Mouse (Mus musculus) ES-Bruce4 (cell line): ENCODE results near the gene Il31ra. TPM values are rescaled to one million over a fixed set of nuclear protein-coding genes. Genes with fewer than 3 reads are reported as not detected.

Experiments used
- H3K27ac ChIP-seq: 2 replicates; pipeline ENCODE4 v1.5.1; 2012; ENCODE audit warnings: low read length, inconsistent platforms; ENCODE audit not compliant: insufficient read depth
- H3K27me3 ChIP-seq: 2 replicates; pipeline ENCODE4 v1.6.1; 2012; ENCODE audit warnings: mild to moderate bottlenecking, low read length, inconsistent platforms; ENCODE audit not compliant: control insufficient read depth, poor library complexity, insufficient read depth, severe bottlenecking
- H3K36me3 ChIP-seq: 2 replicates; pipeline ENCODE4 v1.6.1; 2012; ENCODE audit warnings: inconsistent platforms, mild to moderate bottlenecking, low read length, moderate library complexity; ENCODE audit not compliant: control insufficient read depth, poor library complexity, insufficient read depth, severe bottlenecking
- H3K4me1 ChIP-seq: one replicate; pipeline ENCODE4 v1.8.1; 2011; ENCODE audit warnings: low read length; ENCODE audit not compliant: control insufficient read depth, insufficient read depth
- H3K4me3 ChIP-seq: 2 replicates; pipeline ENCODE4 v1.5.1; 2011; ENCODE audit warnings: low read depth, mild to moderate bottlenecking, low read length
- H3K9ac ChIP-seq: 2 replicates; pipeline ENCODE4 v1.6.1; 2012; ENCODE audit warnings: low read depth, mild to moderate bottlenecking, inconsistent platforms; ENCODE audit not compliant: poor library complexity, severe bottlenecking
- H3K9me3 ChIP-seq: replicated peaks from 2 replicates; pipeline ENCODE4 v1.6.1; 2012; ENCODE audit warnings: mild to moderate bottlenecking, low read length, inconsistent platforms; ENCODE audit not compliant: control insufficient read depth, poor library complexity, insufficient read depth, severe bottlenecking
- CTCF ChIP-seq: IDR thresholded peaks from one replicate; pipeline ENCODE4 v1.8.1; 2011; ENCODE audit warnings: low read depth, low read length
- EP300 ChIP-seq: IDR thresholded peaks from 2 replicates; pipeline ENCODE4 v1.6.1; 2011; ENCODE audit warnings: low read depth, low read length; ENCODE audit not compliant: insufficient read depth
- POLR2A ChIP-seq: IDR thresholded peaks from one replicate; pipeline ENCODE4 v1.8.1; 2011; ENCODE audit warnings: low read length; ENCODE audit not compliant: insufficient read depth
- polyA plus RNA-seq: library from polyadenylated mRNA; stranded (reverse); fragments of >200 nt; gene quantifications from 2 replicates; pipeline ENCODE4 v1.2.4, GENCODE M21; 2011; ENCODE audit warnings: low read depth; ENCODE audit not compliant: missing spikeins, insufficient read depth, insufficient read length

Il31ra gene
- polyA plus RNA-seq, 1 experiment = not detected

- H3K36me3 ChIP-seq = peaks cover 30% of the 10 kb centered on the region
- no peak overlapping the region for H3K9ac ChIP-seq
Measured at GRCm38 (mm10) chr13:112479032-112479431, 115.1 kb downstream of the Il31ra start.

GRCm38 (mm10) chr13:112473757-112474755 is 120.1 kb downstream of the Il31ra start:
- Histone ChIP-seq H3K27me3 (no peaks in the 10 kb centered on the region), H3K27ac (no peak overlapping the region), H3K9ac (no peak overlapping the region), H3K9me3 (no peaks in the 10 kb centered on the region), H3K36me3 (peaks cover 10% of the 10 kb centered on the region), H3K4me1 (no peaks in the 10 kb centered on the region), H3K4me3 (no peak overlapping the region)
- no peak for TF ChIP-seq EP300
- no peak for TF ChIP-seq POLR2A
- no peak for TF ChIP-seq CTCF

More at GRCm38 (mm10) chr13:112479032-112479431, 115.1 kb downstream of the Il31ra start:
- TF ChIP-seq CTCF (no peak), POLR2A (no peak), EP300 (no peak)
- Histone ChIP-seq H3K4me3 (no peak overlapping the region), H3K4me1 (no peaks in the 10 kb centered on the region), H3K9me3 (no peaks in the 10 kb centered on the region), H3K27me3 (no peaks in the 10 kb centered on the region), H3K27ac (no peak overlapping the region)

GRCm38 (mm10) chr13:112472401-112473023 is 121.6 kb downstream of the Il31ra start:
- no peak overlapping the region for H3K4me3 ChIP-seq
- peaks cover under 1% of the 10 kb centered on the region for H3K4me1 ChIP-seq
- no peaks in the 10 kb centered on the region for H3K9me3 ChIP-seq
- TF ChIP-seq CTCF = no peak
- TF ChIP-seq EP300 = no peak
- TF ChIP-seq POLR2A = no peak
- no peak overlapping the region for H3K27ac ChIP-seq
- H3K36me3 ChIP-seq = peaks cover 10% of the 10 kb centered on the region; the same call in 1 of the 2 replicates
- H3K27me3 ChIP-seq = no peaks in the 10 kb centered on the region
- H3K9ac ChIP-seq = no peak overlapping the region

- Histone ChIP-seq H3K27ac (no peak overlapping the region), H3K4me3 (no peak overlapping the region), H3K9ac (no peak overlapping the region), H3K36me3 (peaks cover 10% of the 10 kb centered on the region; the same call in 1 of the 2 replicates), H3K4me1 (peaks cover 4% of the 10 kb centered on the region), H3K27me3 (no peaks in the 10 kb centered on the region), H3K9me3 (no peaks in the 10 kb centered on the region)
- TF ChIP-seq POLR2A (no peak), EP300 (no peak), CTCF (no peak)
Measured at GRCm38 (mm10) chr13:112471201-112471600, 123.0 kb downstream of the Il31ra start.

Other genes starting within 250 kb of the Il31ra start
- 49.7 and 65.0 TPM in 2 replicates for gene Il6st, start 130.3 kb downstream of the Il31ra start, polyA plus RNA-seq
- 14.9 and 15.3 TPM in 2 replicates for gene Ddx4, start 58.1 kb upstream of the Il31ra start, polyA plus RNA-seq
- gene Slc38a9, start 66.4 kb upstream of the Il31ra start, polyA plus RNA-seq = 15.6 and 16.9 TPM in 2 replicates
- 19.9 and 21.1 TPM in 2 replicates for gene Plpp1, start 206.4 kb upstream of the Il31ra start, polyA plus RNA-seq